Mouse (Mus musculus) lung, adult 2 months (tissue): ENCODE results near the gene Cfap58. TPM values are rescaled to one million over a fixed set of nuclear protein-coding genes. Genes with fewer than 3 reads are reported as not detected.

Experiments
- DNase-seq: peaks from one replicate; pipeline ENCODE4 v3.0.0; 2022
- H3K4me1 ChIP-seq: fragments of 200-500 bp; 2 replicates; pipeline ENCODE4 v1.6.1; 2011; ENCODE audit warnings: low read length; ENCODE audit not compliant: control insufficient read depth, insufficient read depth
- H3K4me3 ChIP-seq: fragments of 200-500 bp; replicated peaks from 2 replicates; pipeline ENCODE3; 2011; ENCODE audit warnings: low read depth, mild to moderate bottlenecking, control low read depth, low read length; ENCODE audit errors: extremely low read depth
- CTCF ChIP-seq: fragments of 200-500 bp; IDR thresholded peaks from 2 replicates; pipeline ENCODE4 v1.5.1; 2011; ENCODE audit warnings: mild to moderate bottlenecking, low read length, control low read depth; ENCODE audit not compliant: insufficient read depth
- POLR2A ChIP-seq: fragments of 200-500 bp; IDR thresholded peaks from 2 replicates; pipeline ENCODE4 v1.6.1; 2011; ENCODE audit warnings: low read depth, mild to moderate bottlenecking, control low read depth, low read length, borderline replicate concordance; ENCODE audit errors: extremely low read depth
- WGBS: fragments of 180-500 bp; shearing (Covaris S2); methylation state at CpG from one replicate; pipeline ENCODE4 v1.1.7; 2018; 5-methylcytosine and 5-hydroxymethylcytosine counted together
- polyA plus RNA-seq: library from polyadenylated mRNA; depleted of rRNA; stranded (reverse); fragments of >200 nt; gene quantifications from 2 replicates; pipeline ENCODE4 v1.2.3, GENCODE M21; 2012

Gene Cfap58
- polyA plus RNA-seq, 1 experiment = 0.92 TPM

DNA sequence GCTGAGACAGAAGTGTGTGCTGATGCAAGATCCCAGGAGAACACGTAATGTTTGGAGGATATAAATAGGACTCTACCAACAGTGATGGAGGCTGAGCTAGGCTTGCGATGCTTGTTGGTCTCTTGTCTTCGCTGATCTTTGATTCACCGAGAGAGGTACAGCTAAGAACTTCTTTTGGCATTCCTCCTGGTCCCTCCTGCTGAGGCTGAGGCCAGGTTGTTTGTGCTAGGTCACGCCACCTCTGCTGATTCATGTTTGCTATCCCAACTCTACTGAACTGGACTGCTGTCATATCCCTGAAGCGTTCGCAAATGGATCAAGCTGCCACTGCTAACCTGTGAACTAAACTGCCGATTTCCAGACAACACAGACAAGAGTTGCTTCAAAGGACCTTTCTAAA, 3.3 kb upstream of the Cfap58 start:
- 83% methylated on average over 8 of the region's 8 CpGs for WGBS
- no peak for TF ChIP-seq CTCF
- TF ChIP-seq POLR2A = no peak
- DNase-seq = no peak
- Histone ChIP-seq H3K4me1 (0 out of 2 replicates have a peak, but pooled peaks cover 6% of the 10 kb centered on the region), H3K4me3 (no peak overlapping the region)

DNA sequence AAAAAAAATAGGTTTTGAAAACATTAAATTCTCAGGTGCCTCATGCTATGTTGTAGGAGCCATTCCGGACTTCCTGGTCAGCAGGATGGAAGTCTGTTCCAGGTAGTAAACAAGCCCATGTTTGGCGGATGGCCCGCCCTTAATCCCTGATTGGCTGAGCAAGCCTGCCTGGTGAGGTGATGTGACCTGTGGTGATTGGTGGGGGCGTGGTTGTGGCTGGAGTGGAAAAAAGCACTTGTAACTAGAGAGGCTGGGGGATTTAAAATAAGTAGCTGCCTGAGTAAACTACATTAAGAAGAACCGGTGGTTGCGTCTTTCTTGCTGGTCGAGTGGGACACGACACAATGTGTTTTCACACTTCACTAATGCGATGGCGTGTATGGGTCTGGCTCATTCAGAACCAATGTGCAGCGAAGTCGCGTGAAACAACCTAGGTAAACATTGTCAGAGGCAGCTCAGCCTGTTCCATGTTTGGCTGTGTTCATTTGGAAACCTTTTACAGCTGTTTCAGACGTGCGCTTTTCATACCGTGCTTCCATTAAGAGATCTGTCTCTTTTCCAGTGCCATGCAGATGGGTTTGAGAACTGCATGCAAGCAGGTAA, 2.7 kb upstream of the Cfap58 start:
- Histone ChIP-seq H3K4me3 (peak overlapping the region; percentile 36), H3K4me1 (0 out of 2 replicates have a peak, but pooled peaks cover 6% of the 10 kb centered on the region)
- no peak for DNase-seq
- TF ChIP-seq POLR2A (no peak), CTCF (no peak)
- 54% methylated on average over 16 of the region's 16 CpGs for WGBS

DNA sequence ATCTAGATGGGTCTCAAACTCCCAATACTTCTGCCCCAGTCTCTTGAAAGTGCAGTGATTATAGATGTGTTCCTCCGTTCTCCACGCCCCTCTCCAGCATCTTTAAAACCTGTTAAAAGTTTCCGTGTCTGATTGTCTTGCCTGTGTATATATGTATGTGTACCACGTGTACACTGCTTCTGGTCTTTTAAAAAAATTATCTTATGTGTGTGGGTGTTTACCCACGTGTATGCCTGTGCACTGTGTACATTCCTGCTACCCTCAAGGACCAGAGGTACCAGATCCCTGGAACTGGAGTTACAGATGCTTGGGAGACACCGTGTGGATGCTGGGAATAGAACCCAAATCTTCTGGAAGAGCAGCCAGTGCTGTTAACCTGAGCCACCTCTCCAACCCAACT, 1.9 kb upstream of the Cfap58 start:
- no peak overlapping the region for H3K4me3 ChIP-seq
- 0 out of 2 replicates have a peak, but pooled peaks cover 6% of the 10 kb centered on the region for H3K4me1 ChIP-seq
- DNase-seq = no peak

GRCm38 (mm10) chr19:47936490-47936889, 985 bp upstream of the Cfap58 start:
- DNase-seq = no peak
- Histone ChIP-seq H3K4me1 (0 out of 2 replicates have a peak, but pooled peaks cover 4% of the 10 kb centered on the region), H3K4me3 (peak overlapping the region; percentile 28)
- WGBS = 77% methylated on average over 11 of the region's 11 CpGs
- no peak for TF ChIP-seq POLR2A

More for the DNA sequence above, 1.9 kb upstream of the Cfap58 start:
- TF ChIP-seq POLR2A (no peak), CTCF (no peak)
- WGBS = 66% methylated on average over 6 of the region's 6 CpGs

GRCm38 (mm10) chr19:47936938-47937337, 537 bp upstream of the Cfap58 start:
- Histone ChIP-seq H3K4me3 (no peak overlapping the region), H3K4me1 (0 out of 2 replicates have a peak, but pooled peaks cover 4% of the 10 kb centered on the region)
- no peak for DNase-seq
- 58% methylated on average over 9 of the region's 9 CpGs for WGBS
- no peak for TF ChIP-seq POLR2A
- TF ChIP-seq CTCF = no peak

GRCm38 (mm10) chr19:47939361-47939760, 1.9 kb downstream of the Cfap58 start:
- 70% methylated on average over 6 of the region's 6 CpGs for WGBS
- H3K4me3 ChIP-seq = no peak overlapping the region
- no peak for DNase-seq

GRCm38 (mm10) chr19:47946821-47947465, 9.5 kb downstream of the Cfap58 start:
- no peak overlapping the region for H3K4me3 ChIP-seq
- TF ChIP-seq CTCF = no peak
- no peak for TF ChIP-seq POLR2A
- no peak for DNase-seq
- H3K4me1 ChIP-seq = no peaks in the 10 kb centered on the region
- 38% methylated on average over 23 of the region's 23 CpGs for WGBS

More at GRCm38 (mm10) chr19:47939361-47939760, 1.9 kb downstream of the Cfap58 start:
- no peak for TF ChIP-seq CTCF
- no peak for TF ChIP-seq POLR2A
- H3K4me1 ChIP-seq = 0 out of 2 replicates have a peak, but pooled peaks cover 4% of the 10 kb centered on the region

DNA sequence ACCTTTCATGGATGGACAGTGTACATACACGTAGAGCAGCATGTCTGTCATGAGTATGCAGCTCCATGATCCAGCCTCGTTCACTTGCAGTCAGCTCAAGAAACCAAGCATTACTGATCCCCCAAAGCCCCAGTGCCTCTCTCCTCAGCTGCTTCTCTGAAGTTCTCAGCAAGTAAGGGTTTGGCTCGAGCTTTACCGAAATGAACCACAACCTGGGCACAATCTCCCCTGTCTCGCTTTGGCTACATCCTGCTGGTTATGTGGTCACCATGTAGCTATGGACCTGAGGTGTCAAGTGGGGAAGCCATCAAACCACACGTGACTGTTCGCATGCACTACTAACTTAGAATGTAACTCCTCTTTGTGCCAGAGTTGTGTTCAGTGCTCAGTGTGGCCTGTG, 13.5 kb downstream of the Cfap58 start:
- DNase-seq = no peak
- H3K4me1 ChIP-seq = no peaks in the 10 kb centered on the region
- no peak overlapping the region for H3K4me3 ChIP-seq
- WGBS = 77% methylated on average over 7 of the region's 7 CpGs
- TF ChIP-seq CTCF = no peak
- TF ChIP-seq POLR2A = no peak

- DNase-seq = no peak
- 87% methylated on average over 9 of the region's 9 CpGs for WGBS
Observed at GRCm38 (mm10) chr19:47953169-47953568, 15.7 kb downstream of the Cfap58 start.

DNA sequence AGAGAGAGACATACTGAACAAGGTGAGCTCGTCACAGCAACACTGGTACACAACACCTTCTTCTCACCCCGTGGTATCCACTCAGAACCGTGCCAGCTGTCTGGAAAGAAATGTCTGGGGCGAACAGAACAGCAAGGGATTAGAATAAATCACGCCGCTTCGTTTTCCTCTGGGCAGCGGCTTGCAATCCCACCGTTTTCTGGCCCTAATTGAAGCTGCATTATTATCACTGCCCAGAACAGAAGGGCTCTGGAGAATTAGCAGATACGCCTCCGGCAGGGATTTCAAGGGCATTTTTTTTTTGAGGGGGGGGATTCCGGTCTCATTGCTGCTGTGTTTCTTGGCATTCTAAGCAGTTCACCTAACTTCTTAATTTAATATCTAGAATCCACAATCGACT, 20.7 kb downstream of the Cfap58 start:
- TF ChIP-seq POLR2A (no peak), CTCF (no peak)
- H3K4me3 ChIP-seq = no peak overlapping the region
- DNase-seq = no peak
- H3K4me1 ChIP-seq = no peaks in the 10 kb centered on the region
- WGBS = 72% methylated on average over 13 of the region's 13 CpGs

More at GRCm38 (mm10) chr19:47953169-47953568, 15.7 kb downstream of the Cfap58 start:
- Histone ChIP-seq H3K4me3 (no peak overlapping the region), H3K4me1 (no peaks in the 10 kb centered on the region)
- no peak for TF ChIP-seq CTCF
- TF ChIP-seq POLR2A = no peak
